Mouse (Mus musculus) T-helper 2 cell (primary cell): ENCODE results near the gene Gm20479.

Source experiments
- in situ Hi-C: fragments of 300-600 bp; cut with MboI, MseI; formaldehyde crosslinking; loops from one replicate; pipeline ENCODE4 v1.15.1; 2025; ENCODE audit warnings: high pct_unique_total_duplicates

The Gm20479 gene

DNA sequence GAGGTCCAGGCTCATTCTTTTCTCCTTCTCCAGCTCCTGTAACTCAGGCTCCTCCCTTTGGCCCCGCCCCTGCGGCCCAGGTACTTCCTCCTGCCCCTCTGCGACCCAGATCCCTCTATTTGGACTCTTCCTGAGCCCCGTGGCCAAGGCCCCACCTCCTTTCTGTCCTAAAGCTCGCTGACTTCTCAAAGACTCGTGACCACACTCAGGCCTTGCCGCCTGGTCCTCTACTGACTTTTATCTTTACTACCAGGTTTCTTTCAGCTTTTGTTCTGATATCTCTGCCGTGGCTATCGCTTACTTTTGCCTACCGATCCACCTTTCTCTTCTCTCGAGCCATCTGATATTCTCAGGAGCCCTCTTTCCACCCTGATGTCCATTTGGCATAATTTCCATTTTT lies 10.8 kb upstream of the Gm20479 start:
- in situ Hi-C loops, result no loop called here

DNA sequence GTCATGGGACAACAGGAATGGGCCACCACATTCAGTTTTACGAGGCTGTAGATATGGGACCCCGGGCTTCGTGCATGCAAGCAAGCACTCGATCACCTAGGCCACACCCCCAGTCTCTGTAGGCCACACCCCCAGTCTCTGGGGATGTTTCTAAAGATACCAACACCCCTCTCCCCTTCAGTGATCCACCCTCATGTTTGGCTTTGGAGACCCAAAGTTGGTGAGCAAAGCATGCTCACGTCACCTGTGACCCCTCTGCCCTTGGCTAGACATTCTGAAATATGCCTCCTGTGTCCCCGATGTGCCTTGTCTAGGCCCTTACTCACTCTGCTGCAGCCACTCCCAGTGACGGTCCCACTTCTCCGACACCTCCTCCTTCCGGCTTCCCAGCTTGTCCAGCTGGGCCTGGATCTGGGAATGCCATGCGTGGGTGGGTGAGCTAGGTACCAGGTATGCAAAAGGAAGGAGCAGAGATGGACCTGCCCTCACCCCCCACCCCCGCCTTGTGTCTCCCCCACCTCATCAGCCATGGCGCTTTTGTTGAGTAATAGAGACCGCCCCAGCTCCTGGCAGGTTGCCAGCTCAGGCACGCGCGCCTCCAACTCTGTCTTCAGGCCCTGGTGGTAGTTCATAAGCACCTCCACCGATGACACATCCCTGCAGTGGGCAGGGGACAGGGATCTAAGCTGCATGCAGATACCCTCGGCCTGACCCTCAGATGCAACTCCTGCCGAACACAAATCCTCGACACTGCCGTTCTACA lies 9.0 kb upstream of the Gm20479 start:
- in situ Hi-C loops, result no loop called here

DNA sequence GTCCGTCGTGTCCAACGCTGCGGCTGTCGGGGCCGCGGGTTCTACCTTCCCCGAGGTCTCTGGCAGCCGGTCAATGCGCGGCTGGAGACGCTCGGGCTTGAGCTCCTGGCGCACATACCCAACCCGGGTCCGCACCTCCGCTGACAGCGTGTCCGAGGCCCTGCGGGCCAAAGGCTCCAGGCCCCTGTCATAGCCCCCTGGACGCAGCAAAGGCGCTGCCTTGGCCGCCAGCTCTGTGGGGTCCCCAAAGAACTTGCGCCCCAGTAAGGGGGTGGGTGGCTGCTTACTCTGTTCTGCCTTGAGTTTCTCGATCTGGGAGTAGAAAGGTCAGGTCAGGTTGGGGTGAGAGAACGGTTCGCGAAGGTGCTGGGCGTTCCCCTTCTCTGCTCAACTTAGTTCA lies 7.2 kb upstream of the Gm20479 start:
- in situ Hi-C loops, result no loop called here

DNA sequence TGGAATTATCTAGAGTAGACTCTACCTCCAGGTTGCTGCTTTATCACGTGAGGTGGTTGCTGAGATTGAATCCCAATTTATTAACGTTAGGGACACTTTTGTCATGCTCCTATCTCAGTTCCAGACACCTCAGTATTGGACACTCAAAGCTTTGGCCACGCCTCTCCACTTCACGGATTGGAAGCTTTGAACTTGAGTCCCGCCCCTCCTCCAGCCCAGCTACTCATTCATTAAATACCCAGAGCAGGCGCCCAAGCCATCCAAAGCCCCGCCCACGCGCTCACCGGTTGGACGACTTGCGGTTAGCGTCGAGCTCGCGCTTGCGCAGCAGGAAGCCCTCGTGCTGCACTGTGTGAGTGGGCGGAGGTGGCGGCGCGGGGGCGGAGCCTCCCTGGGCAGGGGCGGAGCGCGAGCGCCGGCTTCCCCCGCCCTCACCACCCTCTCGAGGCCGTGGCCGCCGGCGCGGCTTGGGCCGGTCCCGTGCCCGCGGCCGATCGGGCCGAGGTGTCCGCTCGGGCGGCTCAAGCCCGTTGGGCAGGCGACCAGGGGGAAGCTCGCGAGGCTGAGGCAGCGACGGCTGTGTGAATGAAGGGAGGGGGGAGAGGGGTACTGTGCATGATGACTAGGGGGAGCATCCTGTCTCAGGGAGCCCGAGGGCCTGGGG lies 4.2 kb upstream of the Gm20479 start:
- in situ Hi-C loops, result no loop called here

DNA sequence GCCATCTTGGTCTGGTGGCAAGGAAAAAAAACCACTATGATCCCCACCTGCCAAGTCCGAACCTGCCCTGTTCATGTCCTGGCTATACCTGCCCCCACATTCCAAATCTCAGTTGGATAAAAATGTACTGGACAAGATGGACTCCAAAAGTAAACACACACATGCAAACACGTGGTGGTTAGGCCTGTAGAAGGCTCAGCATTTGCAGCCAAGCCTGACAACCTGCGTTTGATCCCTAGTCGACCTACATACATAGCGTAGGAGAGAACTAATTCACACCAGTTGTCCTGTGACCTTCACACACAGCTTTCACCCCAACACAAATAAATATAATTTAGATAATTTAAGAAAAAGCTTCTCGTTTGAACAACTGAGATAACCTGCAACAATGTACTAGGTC lies 3.5 kb upstream of the Gm20479 start:
- in situ Hi-C loops, result no loop called here

DNA sequence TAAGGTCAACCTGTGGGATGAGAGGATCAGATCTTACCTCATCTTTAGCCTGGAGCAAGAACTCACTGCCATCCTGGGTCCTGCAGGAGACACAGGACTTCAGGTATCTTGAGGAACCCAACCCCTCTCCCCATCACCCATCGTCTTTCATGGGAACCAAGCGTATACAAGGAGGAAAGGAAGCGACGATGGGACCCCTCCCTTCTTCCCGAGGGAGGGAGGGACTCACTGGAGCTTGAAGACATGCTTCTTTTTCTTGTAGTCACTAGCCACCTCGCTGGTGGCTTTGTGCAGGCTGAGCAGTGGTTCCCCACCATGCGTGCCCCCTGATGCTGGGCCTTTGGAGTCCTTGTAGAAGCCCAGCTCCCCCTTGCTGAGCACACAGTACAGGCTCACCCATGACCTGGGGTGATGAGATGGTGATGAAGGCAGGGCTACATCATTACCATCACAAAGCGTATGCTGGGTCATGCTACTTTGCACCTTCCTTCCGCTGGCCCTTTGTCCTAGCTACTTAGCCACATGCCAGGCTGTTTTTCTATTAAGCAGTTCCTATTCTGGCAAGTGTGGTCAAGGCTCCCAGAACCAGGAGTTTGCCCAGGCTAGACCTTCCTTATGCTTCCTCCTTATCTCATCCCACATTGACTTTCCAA lies 2.6 kb upstream of the Gm20479 start:
- in situ Hi-C loops, result no loop called here

DNA sequence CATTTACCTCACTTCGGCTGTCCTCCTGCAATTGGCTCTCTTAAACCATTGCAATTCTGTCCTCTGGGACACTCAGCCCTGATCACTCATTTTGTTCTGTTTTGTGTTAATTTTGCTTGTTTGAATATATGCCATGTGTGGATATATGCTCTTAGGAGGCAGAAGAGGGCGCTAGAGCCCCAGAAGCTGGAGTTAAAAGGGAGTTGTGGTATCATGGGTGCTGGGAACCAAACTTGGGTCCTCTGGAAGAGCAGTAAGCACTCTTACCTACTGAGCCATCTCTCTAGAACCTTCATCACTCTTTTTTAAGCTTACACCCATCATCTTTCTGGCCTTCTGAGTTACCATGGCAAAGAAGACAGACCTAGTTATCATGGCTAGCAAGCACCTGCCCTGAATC lies 1.9 kb upstream of the Gm20479 start:
- in situ Hi-C loops, result no loop called here

DNA sequence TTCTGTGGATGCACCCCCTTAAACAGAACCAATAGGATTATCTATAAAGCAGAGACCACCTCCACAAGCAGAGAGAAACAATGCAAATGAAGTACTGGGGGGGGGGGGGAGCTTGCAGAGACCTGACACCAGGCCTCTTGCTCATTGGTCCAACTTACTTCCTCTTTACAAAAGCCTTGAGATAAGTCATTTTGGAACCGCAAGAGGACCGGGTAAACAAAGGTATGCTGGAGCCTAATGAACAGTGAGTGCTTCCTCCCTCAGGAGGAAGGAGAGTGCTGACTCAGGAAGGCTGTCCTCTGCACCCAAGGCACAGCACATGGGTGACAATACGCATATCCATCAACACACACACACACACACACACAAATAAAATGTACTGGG lies 368 bp upstream of the Gm20479 start:
- in situ Hi-C loops, result no loop called here

DNA sequence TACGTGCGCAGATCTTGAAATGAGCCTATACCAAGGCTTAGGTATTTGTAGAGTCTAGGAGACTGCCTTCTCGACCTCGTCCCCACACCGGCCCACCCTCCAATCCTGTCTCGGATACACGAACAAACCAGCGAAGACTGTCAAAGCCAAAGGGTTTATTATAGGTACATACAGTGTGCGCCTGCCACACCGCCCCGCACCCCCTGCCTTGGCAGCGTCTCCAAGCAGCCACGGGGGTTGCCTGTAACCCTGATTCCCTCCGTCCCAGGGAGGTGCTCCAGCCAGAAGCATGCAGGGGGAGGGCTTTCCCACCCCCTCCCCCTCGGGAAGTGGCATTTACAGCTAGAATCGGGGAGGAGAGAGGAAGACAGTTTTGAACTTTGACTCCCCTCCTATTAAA lies 971 bp downstream of the Gm20479 start:
- in situ Hi-C loops, result no loop called here

DNA sequence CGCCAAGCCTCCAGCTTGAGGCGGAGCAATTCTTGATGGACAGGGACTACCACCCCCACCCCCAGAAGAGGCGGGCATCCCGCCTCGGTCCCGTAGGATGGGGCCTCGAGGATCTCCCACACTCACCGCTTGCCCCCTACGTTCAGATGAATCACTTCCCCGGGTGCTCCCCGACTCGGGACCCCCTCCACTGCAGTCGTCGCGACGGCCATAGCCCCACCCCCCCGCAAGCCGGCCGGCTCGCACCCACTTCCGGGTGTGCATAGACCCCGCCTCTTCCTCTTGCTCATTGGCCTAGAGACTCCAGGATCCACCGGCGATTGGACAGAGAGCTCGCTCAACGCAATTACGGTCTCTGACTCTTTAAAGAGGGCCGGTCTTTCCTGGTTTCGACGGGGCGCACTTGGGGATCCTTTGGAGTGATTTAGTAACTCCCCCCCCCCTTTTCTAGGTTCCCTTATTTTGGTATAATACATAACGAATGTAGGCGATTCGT lies 1.4 kb downstream of the Gm20479 start, which contains the start of gene Shkbp1:
Gene Shkbp1 (minus strand): TSS at position 275 of the 496 bp plus-strand sequence.
- in situ Hi-C loops, result no loop called here

DNA sequence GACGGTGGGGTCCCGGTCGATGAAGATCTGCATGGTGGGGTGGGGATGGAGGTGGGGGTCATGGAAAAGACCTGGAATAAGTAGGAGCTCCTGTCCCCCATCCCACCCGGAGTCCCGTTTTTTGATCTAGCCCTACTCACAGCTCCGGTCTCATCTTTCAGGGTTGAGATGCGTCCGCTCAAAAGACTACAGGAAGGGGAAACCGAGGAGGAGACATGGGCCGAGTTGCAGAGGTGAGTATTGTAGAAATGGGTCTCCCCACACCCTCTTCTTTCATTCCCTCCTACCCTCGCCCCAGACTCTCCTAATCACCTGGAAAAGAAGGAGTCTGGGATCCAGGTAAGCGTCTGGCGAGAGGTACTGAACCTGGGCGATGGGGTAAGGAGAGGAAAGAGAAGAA lies 2.0 kb downstream of the Gm20479 start:
- in situ Hi-C loops, result no loop called here

DNA sequence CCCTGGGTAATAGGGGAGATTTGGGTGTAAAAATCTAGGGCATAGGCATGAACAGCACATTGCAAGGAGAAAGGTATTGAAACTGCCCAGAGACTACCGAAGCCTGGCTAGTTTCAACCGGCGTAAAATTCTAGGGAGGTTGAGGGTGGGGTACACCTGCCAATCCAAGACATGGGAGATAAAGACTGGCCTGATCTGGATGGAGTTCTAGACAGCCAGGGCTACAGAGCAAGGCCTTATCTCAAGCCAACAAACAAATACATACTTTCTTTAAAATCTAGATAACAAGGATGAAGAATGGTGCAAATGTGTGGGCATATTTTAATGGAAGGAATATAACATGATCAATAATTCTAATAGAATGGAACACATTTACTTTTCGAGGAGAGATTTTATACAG lies 2.4 kb downstream of the Gm20479 start:
- in situ Hi-C loops, result no loop called here

DNA sequence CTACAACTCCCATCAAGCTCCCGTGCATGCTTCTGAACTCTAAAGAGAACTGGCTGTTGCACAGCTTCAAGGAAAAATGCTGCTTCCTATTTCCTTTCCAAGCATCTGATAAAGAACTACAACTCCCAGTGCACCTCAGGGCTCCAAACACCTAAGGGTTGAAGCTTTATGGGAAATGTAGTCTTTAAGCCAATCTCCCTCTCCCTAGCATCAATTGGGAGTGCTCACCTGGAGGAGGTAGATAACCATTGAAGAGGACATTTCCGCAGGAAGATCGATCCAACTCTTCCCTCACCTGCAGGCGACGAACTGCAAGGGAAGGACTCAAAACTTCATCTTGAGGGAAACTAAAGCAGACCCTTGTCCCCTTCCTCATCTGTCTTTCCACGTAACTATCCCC lies 3.1 kb downstream of the Gm20479 start:
- in situ Hi-C loops, result no loop called here

DNA sequence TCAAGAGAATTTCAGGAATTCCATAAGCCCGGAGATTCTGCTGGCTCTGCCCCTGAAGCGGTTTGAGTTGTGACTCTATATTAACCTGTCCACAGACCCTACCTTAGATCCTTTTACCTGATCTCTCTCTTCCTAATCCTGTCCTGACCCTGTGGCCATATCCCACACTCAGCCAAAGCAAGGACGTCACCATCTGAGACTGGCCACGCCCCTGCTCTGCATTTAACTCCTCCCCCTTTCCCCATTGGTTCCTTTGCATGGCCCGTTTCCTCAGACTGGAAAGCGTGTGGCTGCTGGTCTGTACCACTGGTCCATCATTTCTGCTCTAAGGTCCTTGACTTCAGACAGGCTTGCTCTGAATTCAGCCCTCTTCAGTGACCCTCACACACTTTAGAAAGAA lies 11.8 kb downstream of the Gm20479 start:
- in situ Hi-C loops, result loop anchor here (25.0 kb wide), 1 partner anchor 1958 kb away; the partner anchor contains the start of gene Lipe

DNA sequence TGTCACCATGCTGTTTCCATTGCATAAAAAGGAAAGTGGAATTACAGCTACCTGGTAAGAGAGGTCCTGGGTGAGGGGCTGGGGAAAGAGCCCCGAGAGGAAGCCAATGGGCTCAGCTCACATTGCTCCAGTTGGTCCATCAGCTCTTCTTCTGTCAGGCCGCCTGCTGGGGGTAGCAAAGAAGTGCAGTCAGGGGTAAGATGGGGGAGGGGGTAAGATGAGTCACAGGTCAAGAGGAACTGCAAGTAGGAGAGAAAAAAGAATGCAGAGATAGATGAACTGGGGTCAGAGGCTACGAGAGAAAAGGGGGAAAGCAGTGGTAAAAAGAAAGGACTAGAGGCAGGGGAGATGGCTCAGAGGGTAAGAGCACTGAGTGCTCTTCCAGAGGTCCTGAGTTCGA lies 14.6 kb downstream of the Gm20479 start:
- in situ Hi-C loops, result loop anchor here (25.0 kb wide), 1 partner anchor 1955 kb away; the partner anchor contains the start of gene Lipe

DNA sequence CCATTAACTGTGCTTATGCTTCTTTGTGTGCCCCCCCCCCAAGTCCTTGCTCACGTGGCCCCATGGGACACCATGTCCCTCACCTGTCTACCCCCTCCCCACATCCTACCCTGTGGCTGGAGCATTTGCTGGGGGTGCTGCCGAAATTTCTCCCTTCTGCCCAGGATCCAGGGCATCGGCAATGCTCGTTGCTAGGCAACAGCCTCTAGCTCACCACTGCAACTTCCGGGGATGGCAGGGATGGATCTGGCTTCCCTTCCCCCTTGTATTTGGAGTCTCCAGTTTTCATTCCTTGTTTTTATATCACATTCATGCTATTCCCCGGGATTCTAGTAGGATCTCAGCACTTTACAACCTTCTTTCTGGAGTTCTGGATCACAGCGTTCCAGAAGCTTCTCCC lies 17.7 kb downstream of the Gm20479 start:
- in situ Hi-C loops, result loop anchor here (10.0 to 25.0 kb wide), 3 partner anchors 55 to 1952 kb away; partner anchors contain the start of genes Hipk4 and Lipe

DNA sequence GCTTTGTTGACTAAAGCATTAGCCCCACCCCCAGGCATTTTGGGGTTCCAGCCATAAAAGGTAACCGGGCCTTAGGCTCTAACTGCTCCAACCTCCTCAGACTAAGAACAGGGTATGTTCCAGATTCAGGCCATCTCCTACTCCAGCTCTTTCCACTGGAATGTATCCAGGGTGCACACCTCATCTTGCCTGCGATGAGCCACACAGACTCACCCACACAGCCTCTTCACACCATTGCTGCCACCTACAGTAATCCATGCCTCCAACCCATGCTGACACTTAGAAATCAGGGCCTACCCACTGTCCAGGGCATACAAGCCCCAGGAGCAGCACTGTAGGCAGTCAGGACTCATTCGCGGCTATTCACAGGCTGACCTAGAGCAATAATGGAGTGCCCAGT lies 18.1 kb downstream of the Gm20479 start:
- in situ Hi-C loops, result loop anchor here (10.0 to 25.0 kb wide), 3 partner anchors 56 to 1952 kb away; partner anchors contain the start of genes Hipk4 and Lipe

DNA sequence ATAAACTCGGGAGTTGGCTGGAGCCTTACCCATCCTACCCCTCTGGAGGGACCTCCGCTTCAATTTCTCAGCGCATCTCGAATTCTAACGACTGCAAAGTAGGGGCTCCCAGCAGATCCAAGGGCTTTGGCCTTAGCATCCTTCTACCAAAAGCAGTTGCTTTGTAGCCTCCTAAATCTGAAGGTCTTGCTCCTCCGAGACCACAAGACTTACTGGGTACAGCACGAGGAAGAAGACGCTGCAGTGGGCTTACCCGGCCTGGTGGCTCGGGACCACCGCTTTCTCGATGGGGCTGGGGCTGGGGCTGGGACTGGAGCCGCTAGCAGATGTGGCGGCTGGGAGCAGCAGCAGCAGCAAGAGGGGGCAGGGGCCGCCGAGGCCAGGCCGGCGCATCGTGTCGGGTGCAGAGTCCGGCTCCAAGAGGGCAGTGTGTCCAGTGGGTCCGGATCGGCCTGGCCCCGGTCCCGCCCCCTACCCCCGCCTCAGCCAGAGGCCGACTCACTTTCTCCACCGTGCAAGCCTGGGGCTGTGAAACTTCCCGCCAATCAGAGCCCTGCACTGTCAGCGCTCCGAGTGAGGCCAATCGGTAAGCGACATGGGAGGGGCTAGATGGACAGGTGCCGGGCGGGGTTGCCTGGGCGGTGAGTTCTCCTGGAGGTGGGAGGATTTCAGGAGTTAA lies 19.9 kb downstream of the Gm20479 start, which contains the start of gene Ltbp4:
Gene Ltbp4 (minus strand): TSS at position 518 of the 679 bp plus-strand sequence.
- in situ Hi-C loops, result loop anchor here (10.0 to 25.0 kb wide), 3 partner anchors 57 to 1950 kb away; partner anchors contain the start of genes Hipk4 and Lipe

DNA sequence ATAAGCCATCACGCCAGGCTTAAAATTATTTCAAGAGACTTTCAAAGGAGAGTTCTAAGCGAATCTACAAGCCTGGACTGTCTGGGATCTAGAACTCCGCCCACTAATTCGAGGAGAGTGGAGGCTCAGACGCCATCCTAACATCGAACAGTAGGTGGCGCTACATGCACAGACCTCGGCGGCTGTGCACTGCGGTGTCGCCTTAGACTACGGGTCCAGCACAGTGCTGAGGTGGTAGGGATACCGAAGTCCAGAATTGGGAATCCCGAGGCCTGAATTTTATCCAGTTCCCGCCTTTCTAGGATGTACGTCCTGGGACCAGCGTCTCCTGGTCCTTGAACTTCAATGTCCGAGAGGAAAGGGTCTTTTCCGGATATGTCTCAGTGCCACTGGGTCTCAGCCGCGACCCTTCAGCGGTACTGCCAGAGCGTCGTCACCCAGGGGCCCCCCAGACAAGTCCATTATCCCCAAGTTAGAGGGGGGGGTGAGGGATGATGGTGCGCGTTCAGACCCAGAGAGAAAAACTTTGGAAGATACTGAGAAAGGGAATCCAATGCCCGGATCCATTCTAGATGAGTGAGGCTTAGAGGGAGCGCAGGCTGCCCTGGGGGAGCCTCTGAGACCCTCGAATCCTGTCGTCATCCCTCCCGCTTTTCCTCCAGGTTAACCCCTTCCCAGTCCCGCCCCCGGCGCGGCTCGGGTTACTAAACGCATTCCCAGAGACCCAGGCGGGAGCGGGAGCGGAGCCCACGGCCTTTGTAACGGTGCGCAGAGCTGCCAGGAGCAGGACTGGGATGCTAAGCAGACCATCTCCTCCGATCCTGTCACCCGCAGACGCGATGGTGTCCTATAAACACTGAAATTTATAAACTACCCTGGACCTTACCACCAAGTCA lies 21.0 kb downstream of the Gm20479 start:
- in situ Hi-C loops, result loop anchor here (10.0 to 25.0 kb wide), 3 partner anchors 59 to 1949 kb away; partner anchors contain the start of genes Hipk4 and Lipe

DNA sequence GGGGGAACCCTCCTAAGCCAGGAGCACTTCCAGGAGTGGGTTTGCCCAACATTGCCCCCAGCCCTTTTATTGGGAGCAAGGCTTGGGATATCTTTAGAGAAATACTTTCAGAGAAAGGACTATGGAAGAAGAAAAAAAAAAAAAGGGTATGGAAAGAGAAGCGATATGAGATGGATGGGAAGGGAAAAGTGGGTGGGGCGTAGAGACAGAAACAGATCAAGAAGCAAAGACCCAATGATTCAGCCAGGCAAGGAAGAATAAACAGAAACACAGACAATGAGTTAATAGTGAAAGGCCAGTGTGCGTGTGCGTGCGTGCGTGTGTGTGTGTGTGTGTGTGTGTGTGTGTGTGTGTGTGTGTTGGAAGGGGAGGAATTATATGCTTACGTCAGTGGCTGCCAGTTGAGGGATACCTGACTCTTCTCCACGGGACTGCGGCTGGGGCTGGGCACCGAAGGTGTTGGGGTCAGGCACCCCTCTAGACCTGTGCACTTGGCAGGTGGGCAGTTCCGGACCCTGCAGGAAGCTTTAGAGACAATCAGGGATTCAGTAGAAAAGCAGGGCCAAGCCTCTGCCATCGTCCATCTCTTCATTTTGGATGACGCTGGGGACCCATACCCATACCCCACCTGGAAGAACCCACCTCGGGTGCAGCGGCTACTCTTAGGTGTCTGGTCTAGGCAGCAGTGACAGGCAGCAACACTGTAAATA lies 22.1 kb downstream of the Gm20479 start:
- in situ Hi-C loops, result loop anchor here (10.0 to 25.0 kb wide), 3 partner anchors 60 to 1948 kb away; partner anchors contain the start of genes Hipk4 and Lipe
